Mouse (Mus musculus) limb, embryonic 11.5 days (tissue): ENCODE measurements at regions not wholly inside any gene's neighbourhood (a gene's known extent, or its start where the extent isn't known, plus 50 kb on each side); places are given as distances from the start of the nearest gene placed in this dataset.

Source experiments
- ATAC-seq: fragments of 200-750 bp; cut with Nextera tagmentation; 2 replicates; pipeline ENCODE4 v1.8.0; 2017; ENCODE audit warnings: low read depth; ENCODE audit not compliant: insufficient number of reproducible peaks, low FRiP score, low TSS enrichment
- DNase-seq: peaks from one replicate; pipeline ENCODE4 v3.0.0-alpha.2; 2015; ENCODE audit warnings: low spot score
- H3K27ac ChIP-seq: fragments of 300-500 bp; sonication (generic); replicated peaks from 2 replicates; pipeline ENCODE4 v1.5.1; 2014; ENCODE audit warnings: low read depth, mild to moderate bottlenecking, low read length
- H3K27me3 ChIP-seq: fragments of 300-500 bp; sonication (generic); 2 replicates; pipeline ENCODE4 v1.6.1; 2014; ENCODE audit warnings: mild to moderate bottlenecking, low read length, mixed read lengths; ENCODE audit not compliant: control insufficient read depth, insufficient read depth
- H3K36me3 ChIP-seq: fragments of 300-500 bp; sonication (generic); 2 replicates; pipeline ENCODE4 v1.6.1; 2014; ENCODE audit warnings: mild to moderate bottlenecking, low read length, moderate library complexity, mixed read lengths; ENCODE audit not compliant: control insufficient read depth, insufficient read depth
- H3K4me1 ChIP-seq: fragments of 300-500 bp; sonication (generic); 2 replicates; pipeline ENCODE4 v1.6.1; 2014; ENCODE audit warnings: low read length, mixed read lengths; ENCODE audit not compliant: control insufficient read depth, insufficient read depth
- H3K4me2 ChIP-seq: fragments of 300-500 bp; sonication (generic); 2 replicates; pipeline ENCODE4 v1.6.1; 2014; ENCODE audit warnings: low read depth, mild to moderate bottlenecking, moderate library complexity; ENCODE audit not compliant: severe bottlenecking
- H3K4me3 ChIP-seq: fragments of 300-500 bp; sonication (generic); 2 replicates; pipeline ENCODE4 v1.5.1; 2014; ENCODE audit warnings: low read depth, low read length
- H3K9ac ChIP-seq: fragments of 300-500 bp; sonication (generic); 2 replicates; pipeline ENCODE4 v1.6.1; 2014; ENCODE audit warnings: mild to moderate bottlenecking, low read length
- H3K9me3 ChIP-seq: fragments of 300-500 bp; sonication (generic); 2 replicates; pipeline ENCODE4 v1.6.1; 2016; ENCODE audit warnings: low read length; ENCODE audit not compliant: control insufficient read depth
- WGBS: fragments of 180-500 bp; shearing (Covaris S2); extraction: QIAGEN DNeasy Blood & Tissue Kit; methylation state at CpG from one replicate; pipeline ENCODE4 v1.1.7; 2014; 5-methylcytosine and 5-hydroxymethylcytosine counted together

GRCm38 (mm10) chr9:41531596-41531995 is 370.1 kb upstream of the Ubash3b start:
- H3K27me3 ChIP-seq, result no peaks in the 10 kb centered on the region
- WGBS, result 82% methylated on average over 6 of the region's 6 CpGs
- no peak for DNase-seq
- H3K27ac ChIP-seq, result no peak overlapping the region
- H3K36me3 ChIP-seq, result no peaks in the 10 kb centered on the region
- no peak overlapping the region for H3K9ac ChIP-seq
- ATAC-seq, result no peak
- no peak overlapping the region for H3K4me2 ChIP-seq
- no peaks in the 10 kb centered on the region for H3K9me3 ChIP-seq
- no peak overlapping the region for H3K4me3 ChIP-seq
- H3K4me1 ChIP-seq, result no peaks in the 10 kb centered on the region

GRCm38 (mm10) chr9:41526126-41526525 is 364.6 kb upstream of the Ubash3b start:
- no peak for DNase-seq
- 81% methylated on average over 8 of the region's 8 CpGs for WGBS

GRCm38 (mm10) chr9:41525534-41525933 is 364.0 kb upstream of the Ubash3b start:
- no peaks in the 10 kb centered on the region for H3K36me3 ChIP-seq
- H3K4me1 ChIP-seq, result 0 out of 2 replicates have a peak, but pooled peaks cover 2% of the 10 kb centered on the region
- 65% methylated on average over 1 of the region's 1 CpGs for WGBS
- no peaks in the 10 kb centered on the region for H3K27me3 ChIP-seq
- H3K4me3 ChIP-seq, result no peak overlapping the region
- H3K9me3 ChIP-seq, result no peaks in the 10 kb centered on the region
- DNase-seq, result no peak
- ATAC-seq, result no peak
- H3K27ac ChIP-seq, result no peak overlapping the region
- no peak overlapping the region for H3K9ac ChIP-seq
- no peak overlapping the region for H3K4me2 ChIP-seq

More at GRCm38 (mm10) chr9:41526126-41526525, 364.6 kb upstream of the Ubash3b start:
- 0 out of 2 replicates have a peak, but pooled peaks cover 2% of the 10 kb centered on the region for H3K4me1 ChIP-seq
- H3K36me3 ChIP-seq, result no peaks in the 10 kb centered on the region
- no peaks in the 10 kb centered on the region for H3K27me3 ChIP-seq
- H3K9me3 ChIP-seq, result no peaks in the 10 kb centered on the region
- H3K4me2 ChIP-seq, result no peak overlapping the region
- no peak overlapping the region for H3K4me3 ChIP-seq
- no peak overlapping the region for H3K9ac ChIP-seq
- H3K27ac ChIP-seq, result no peak overlapping the region
- ATAC-seq, result no peak

- no peak overlapping the region for H3K27ac ChIP-seq
- H3K36me3 ChIP-seq, result no peaks in the 10 kb centered on the region
- ATAC-seq (no peak), DNase-seq (no peak)
- WGBS, result 72% methylated on average over 7 of the region's 7 CpGs
- H3K4me2 ChIP-seq, result no peak overlapping the region
- H3K27me3 ChIP-seq, result no peaks in the 10 kb centered on the region
- H3K9ac ChIP-seq, result no peak overlapping the region
- no peak overlapping the region for H3K4me3 ChIP-seq
- no peaks in the 10 kb centered on the region for H3K9me3 ChIP-seq
- 0 out of 2 replicates have a peak, but pooled peaks cover 2% of the 10 kb centered on the region for H3K4me1 ChIP-seq
Observed at GRCm38 (mm10) chr9:41524591-41524990, 363.1 kb upstream of the Ubash3b start.

GRCm38 (mm10) chr9:41523969-41524368 is 362.5 kb upstream of the Ubash3b start:
- no peak overlapping the region for H3K27ac ChIP-seq
- ATAC-seq, result no peak

GRCm38 (mm10) chr9:41522302-41522701 is 360.8 kb upstream of the Ubash3b start:
- H3K27ac ChIP-seq, result no peak overlapping the region
- H3K36me3 ChIP-seq, result no peaks in the 10 kb centered on the region
- no peak overlapping the region for H3K4me2 ChIP-seq
- DNase-seq (no peak), ATAC-seq (no peak)
- H3K9ac ChIP-seq, result no peak overlapping the region
- 76% methylated on average over 1 of the region's 1 CpGs for WGBS
- H3K9me3 ChIP-seq, result no peaks in the 10 kb centered on the region
- 0 out of 2 replicates have a peak, but pooled peaks cover 2% of the 10 kb centered on the region for H3K4me1 ChIP-seq
- no peak overlapping the region for H3K4me3 ChIP-seq
- no peaks in the 10 kb centered on the region for H3K27me3 ChIP-seq

More at GRCm38 (mm10) chr9:41523969-41524368, 362.5 kb upstream of the Ubash3b start:
- H3K4me1 ChIP-seq, result 0 out of 2 replicates have a peak, but pooled peaks cover 2% of the 10 kb centered on the region
- DNase-seq, result no peak
- H3K4me3 ChIP-seq, result no peak overlapping the region
- H3K4me2 ChIP-seq, result no peak overlapping the region
- no peak overlapping the region for H3K9ac ChIP-seq
- 94% methylated on average over 2 of the region's 2 CpGs for WGBS
- no peaks in the 10 kb centered on the region for H3K36me3 ChIP-seq
- H3K9me3 ChIP-seq, result no peaks in the 10 kb centered on the region
- no peaks in the 10 kb centered on the region for H3K27me3 ChIP-seq

GRCm38 (mm10) chr9:41517787-41518186 is 356.3 kb upstream of the Ubash3b start:
- Histone ChIP-seq H3K27ac (no peak overlapping the region), H3K4me2 (no peak overlapping the region), H3K9ac (no peak overlapping the region), H3K27me3 (no peaks in the 10 kb centered on the region), H3K4me3 (no peak overlapping the region), H3K36me3 (no peaks in the 10 kb centered on the region), H3K4me1 (no peaks in the 10 kb centered on the region), H3K9me3 (no peaks in the 10 kb centered on the region)
- 80% methylated on average over 2 of the region's 2 CpGs for WGBS
- no peak for ATAC-seq
- no peak for DNase-seq

GRCm38 (mm10) chr9:41517053-41517696 is 355.7 kb upstream of the Ubash3b start:
- Histone ChIP-seq H3K9ac (no peak overlapping the region), H3K27me3 (no peaks in the 10 kb centered on the region), H3K36me3 (no peaks in the 10 kb centered on the region), H3K4me2 (no peak overlapping the region), H3K27ac (no peak overlapping the region), H3K4me3 (no peak overlapping the region), H3K9me3 (no peaks in the 10 kb centered on the region), H3K4me1 (no peaks in the 10 kb centered on the region)
- 88% methylated on average over 2 of the region's 2 CpGs for WGBS
- DNase-seq (no peak), ATAC-seq (no peak)

- Histone ChIP-seq H3K9me3 (no peaks in the 10 kb centered on the region), H3K4me1 (no peaks in the 10 kb centered on the region), H3K27ac (no peak overlapping the region), H3K36me3 (no peaks in the 10 kb centered on the region), H3K4me3 (no peak overlapping the region), H3K27me3 (no peaks in the 10 kb centered on the region), H3K9ac (no peak overlapping the region), H3K4me2 (no peak overlapping the region)
- DNase-seq, result no peak
- no peak for ATAC-seq
Observed at GRCm38 (mm10) chr9:41515192-41515591, 353.7 kb upstream of the Ubash3b start.
